Mouse (Mus musculus): ENCODE measurements at regions not wholly inside any gene's neighbourhood (a gene's known extent, or its start where the extent isn't known, plus 50 kb on each side); places are given as distances from the start of the nearest gene placed in this dataset.
A peak's percentile ranks its signal among the peaks of the same experiment; 100 is the strongest.

DNA sequence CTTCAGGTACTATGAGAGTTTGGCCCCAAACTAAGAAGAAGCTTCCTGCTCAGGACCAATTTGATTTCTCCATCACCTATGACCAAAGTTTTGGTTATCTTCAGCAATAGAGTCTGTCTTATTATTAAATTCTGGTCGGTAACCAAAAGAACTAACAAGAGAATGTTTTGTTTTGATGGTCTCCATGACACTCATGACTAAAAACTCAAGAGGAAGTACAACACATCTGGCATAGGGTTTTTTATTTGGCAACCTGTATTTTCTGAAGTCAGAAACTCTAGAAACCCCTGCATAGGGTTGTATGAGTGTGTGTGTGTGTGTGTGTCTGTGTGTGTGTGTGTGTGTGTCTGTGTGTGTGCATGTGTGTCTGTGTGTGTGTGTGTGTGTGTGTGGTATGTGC, 310.5 kb downstream of the Ptprc start:
- DNase-seq (ENCODE audit: low spot score in 2 of 2), result no peak

DNA sequence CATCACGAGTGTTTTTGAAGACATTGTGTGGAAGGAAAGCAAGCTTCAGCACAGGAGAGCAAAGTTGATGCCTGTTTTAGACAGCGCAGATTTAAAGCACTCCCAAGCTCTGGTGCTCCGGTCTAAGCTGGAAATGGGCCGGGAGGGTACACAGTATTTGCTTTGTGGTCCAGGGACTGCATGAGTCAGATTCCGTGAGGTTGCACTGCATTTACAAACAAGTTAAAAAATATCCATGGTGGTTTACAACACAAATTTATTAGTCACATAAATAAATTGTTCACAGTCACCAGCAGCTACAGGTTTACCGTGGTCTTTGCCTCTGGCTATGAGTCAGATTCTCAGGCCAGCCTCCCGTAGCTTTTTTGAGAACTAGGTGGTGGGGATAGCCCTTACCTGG, 312.0 kb downstream of the Ptprc start:
- no peak for DNase-seq (ENCODE audit: low spot score in 2 of 2)

DNA sequence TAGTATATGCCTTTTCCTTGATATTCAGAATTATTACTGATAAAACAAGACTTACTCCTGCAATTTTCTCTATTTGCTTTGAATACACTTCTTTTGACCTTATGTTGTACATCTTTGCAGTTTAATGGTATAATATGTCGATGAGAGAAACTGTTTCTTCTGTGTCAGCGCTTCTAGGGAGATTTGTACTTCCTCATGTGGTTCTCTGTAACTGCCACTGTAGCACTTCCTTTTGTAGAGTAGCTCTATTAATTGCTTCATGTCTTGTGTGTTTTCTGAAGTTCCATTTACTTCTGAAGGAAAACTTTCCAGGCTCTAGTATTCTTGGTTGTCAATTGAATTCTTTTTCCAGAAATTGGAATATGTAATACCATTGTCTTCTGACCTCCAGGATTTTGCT, 323.2 kb downstream of the Ptprc start:
- no peak for DNase-seq (ENCODE audit: low spot score in 2 of 2)

DNA sequence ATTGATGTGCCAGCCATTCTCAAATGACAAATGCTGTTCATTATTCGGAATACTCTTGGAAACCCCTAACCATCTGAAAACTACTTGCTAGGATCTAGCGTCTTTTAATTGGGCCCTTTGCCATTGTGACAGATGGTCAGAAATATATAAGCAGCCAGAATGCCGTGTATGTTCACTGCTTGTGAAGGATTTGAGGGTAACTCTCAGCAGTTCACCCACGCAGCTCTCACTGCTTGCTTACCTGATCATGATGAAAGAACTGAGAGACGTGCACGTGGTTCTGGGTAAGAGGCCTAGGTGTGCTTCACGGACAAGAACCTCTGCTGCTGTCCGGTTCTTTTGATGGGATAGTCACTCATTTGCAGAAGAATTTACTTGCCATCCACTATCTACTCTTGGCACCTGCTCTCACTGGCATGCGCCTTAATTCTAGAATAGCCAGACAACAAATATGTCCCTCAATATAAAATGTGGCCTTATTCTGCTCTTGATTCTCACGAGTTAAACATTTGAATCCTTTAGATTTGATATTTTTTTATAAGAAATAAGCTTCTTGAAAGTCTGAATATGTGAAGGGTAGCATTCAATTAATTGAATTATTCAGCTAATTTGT, 328.1 kb downstream of the Ptprc start:
- peak in 1 of 2 experiments; percentile 9 for DNase-seq (ENCODE audit: low spot score in 2 of 2)

DNA sequence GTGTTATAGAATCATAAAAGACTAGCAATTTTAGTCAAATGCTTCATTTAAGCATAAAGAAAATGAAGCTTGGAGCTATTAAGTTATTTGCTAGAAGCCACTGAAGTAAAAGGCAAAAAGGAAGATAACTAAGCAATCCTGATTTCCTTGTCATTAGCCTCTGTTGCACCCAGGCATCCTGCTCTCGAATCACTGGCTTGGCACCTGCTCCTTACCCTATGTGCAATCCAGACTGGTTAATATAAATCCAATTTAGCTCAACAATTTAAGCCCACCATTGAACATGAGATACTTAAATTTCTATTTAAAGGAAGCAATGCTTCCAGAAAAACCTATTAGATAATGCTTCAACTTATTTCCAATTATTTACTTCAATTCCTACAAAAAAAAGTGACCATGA, 328.7 kb downstream of the Ptprc start:
- no peak for DNase-seq (ENCODE audit: low spot score in 2 of 2)

DNA sequence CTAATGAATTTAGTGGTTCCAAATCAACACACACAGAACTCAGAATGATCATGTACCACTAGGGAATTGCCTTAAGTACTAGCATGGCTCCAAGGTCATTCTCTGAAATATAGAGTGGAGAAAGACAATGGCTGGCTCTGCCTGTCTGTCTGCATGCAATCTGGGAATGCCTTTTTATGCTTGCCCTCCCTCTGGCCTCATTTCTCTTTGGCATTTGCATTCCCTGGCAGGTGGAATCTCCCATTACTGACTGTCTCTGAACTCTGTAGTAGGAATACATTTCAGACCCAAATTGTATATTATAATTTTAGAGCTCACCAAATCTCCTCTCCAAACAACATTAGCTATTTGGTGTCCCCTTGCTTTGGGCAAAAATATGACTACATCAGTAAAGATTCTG, 335.0 kb downstream of the Ptprc start:
- DNase-seq (ENCODE audit: low spot score in 2 of 2), result no peak

DNA sequence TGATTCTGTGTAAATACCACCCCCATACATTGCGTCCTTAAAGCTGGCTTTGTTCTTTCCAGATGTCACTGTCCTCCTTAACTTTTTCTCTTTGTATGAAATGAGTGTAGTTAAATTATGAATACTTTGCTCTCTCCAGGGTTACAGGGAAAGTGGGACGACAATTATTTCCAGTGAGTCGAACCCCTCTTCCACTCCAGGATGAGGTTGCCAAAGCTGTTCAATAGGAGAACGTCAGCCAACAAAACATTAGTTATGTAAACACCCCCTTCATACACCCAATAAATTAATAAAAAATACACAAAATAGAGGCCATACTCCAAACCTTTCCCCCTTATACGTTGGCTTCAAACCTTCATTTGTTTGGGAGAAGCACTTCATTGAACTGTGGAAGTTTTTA, 335.8 kb downstream of the Ptprc start:
- DNase-seq (ENCODE audit: low spot score in 2 of 2), result no peak

DNA sequence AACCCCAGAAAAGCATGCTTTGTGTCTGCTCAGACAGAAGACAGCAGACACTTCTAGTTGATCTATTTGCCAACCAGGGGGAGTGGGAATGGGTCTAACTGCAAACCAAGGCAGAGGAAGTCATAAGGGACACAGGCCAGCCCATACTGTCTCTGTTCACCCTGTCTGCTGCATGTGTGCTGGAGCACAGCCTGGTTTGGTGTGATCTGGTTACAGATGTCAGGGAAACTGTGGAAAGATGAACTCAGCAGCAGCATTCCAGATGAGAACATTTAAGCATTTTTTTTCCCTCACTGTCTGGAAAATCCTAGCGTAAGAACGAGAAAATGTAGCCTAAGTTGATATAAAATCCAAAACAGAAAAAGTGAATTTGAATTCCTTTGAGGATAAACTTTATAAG, 336.2 kb downstream of the Ptprc start:
- DNase-seq (ENCODE audit: low spot score in 2 of 2), result no peak

DNA sequence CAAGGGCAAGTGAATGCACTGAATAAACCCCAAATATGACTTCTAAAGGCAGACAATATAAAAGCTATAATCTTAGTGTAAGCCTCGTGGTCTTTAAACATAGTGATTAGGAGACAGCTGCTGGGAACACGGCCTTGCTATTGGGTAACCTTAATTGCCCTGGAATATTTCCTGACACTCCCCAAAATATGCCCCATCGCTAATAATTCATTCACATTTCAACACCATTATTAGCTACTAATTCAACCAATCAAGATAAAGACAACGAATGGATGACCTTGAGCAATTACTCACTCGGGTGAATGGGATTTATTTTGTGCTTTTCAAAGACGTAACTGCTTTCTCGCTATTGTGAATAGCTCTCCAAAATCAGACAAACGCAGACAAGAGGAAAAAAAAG, 337.2 kb downstream of the Ptprc start:
- DNase-seq (ENCODE audit: low spot score in 2 of 2), result no peak

DNA sequence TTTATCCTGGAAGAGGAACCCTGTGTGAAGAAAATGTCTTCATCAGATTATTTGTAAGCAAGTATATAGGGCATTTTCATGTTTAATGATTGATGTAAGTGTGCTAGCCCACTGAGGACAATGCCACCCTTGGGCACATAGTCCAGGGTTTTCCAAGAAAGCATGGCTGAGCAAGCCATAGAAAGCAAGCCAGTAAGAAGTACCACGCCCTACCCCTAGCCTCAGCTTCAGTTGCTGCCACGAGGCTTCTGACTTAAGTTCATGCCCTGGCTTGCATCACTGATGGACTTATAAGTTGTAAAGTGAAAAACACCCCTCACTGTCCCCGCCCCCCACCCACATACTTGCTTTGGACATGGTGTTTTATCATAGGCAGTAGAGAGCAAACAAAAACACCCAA, 342.0 kb downstream of the Ptprc start:
- DNase-seq (ENCODE audit: low spot score in 2 of 2), result no peak

DNA sequence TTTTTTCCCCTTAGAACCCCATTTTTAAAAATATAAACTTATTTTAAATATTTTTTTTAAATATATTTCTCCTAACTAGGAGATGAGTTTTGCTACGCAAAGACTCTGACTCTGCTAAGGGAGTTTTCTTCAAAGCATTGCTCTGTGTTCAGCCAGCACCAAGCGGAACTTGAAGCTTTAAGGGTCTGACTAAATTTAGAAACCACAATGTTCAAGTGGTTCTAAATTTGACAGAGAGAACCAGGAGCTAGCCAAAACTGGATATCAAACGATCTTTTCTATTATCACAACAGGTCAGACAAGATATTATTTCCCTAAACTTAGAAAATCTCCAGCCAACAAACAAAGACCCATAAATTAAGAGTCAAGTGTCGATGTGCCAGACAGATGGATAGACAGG, 344.2 kb downstream of the Ptprc start:
- DNase-seq (ENCODE audit: low spot score in 2 of 2), result no peak

DNA sequence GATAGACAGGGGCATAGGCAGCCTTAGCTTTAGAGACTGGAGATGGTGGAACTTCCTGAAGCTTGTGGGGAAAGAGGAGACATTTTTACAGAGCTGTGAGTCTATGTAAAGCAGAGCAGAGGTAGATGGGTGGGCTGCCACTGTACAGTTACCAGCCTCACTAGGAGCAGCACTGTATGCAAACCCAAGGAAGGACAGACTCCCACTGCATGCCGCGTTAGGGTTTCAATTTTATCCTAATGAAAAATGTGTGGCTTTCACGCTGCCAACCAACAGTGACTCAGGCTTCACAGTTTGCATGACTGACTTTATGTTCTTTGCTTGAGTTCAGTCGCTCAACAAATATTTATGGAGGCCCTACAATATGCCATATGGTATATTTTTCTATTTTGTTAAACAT, 348.1 kb downstream of the Ptprc start:
- no peak for DNase-seq (ENCODE audit: low spot score in 2 of 2)

DNA sequence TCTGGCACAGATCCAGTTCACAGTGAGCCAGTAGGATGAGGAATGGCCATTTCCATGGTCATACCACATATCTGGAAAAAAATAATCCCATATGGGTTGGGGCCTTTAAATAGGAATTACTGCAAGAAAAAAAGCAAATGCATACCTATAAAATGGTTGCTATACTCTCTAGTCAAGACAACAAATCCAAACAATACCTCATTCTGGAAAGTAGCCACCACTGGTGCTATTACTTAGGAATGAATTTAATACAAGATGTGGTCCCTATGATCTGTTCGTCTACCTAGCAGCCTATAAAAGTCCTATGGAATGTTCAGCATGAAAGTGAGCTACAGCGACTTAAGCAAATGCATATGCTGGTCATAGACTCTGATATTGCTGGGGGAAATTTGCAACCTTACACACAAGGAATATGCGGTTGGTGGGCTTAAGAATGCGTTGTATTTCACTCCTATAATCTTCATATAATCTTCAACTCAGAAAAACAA, 360.1 kb downstream of the Ptprc start:
- no peak for DNase-seq (ENCODE audit: low spot score in 2 of 2)

DNA sequence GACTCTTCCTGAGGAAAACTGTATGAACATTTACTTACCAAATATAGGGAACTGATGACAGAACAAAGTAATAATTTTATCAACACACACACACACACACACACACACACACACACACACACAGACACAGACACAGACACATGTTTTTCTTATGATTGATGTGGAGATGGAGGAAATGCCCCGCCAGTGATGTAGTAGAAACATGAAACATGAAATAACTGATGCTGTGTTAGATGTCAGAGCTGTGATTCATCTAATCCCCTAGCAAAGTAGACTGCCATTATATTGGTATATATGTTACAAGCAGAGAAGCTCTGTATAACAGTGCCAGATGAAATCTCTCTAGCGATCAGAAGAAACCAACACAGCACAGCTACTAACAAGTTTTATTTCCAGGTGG, 361.0 kb downstream of the Ptprc start:
- no peak for DNase-seq (ENCODE audit: low spot score in 2 of 2)

DNA sequence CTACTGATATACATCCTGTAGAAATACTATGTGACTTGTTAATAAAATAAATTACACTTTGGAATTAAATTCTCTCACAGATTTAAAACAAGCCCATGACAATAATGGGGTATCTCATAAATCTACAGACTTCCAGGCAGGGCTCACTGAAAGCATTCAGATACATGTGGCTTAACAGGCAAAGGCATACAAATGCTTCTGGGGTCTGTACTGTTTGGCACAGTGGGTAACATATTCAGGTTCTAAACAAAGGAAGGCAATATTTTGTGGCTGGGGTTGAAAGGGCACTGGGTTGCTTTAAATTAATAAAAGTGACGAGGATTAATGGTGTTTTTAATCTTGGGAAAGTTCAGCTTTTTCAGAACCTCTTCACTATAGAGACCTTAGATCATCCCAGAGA, 361.8 kb downstream of the Ptprc start:
- no peak for DNase-seq (ENCODE audit: low spot score in 2 of 2)

DNA sequence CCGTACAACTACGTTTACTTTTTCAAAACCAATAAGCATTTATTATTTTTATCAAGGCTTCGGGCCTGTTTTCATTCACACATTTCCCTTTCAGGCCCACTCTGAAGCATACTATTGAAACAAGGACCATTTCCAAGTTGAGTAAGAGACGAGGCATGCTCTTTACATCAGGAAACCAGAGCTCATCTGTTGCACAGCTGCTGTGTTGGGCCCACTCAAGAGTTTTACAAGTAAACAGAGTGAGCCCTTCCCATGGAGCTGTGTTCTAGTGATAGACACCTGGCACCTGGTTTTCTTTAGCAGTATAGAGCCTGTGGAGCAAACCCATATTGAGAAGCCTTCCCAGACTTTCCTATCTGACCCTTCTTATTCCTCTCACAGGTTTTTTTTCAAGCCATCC, 363.5 kb downstream of the Ptprc start:
- DNase-seq (ENCODE audit: low spot score in 2 of 2), result no peak

DNA sequence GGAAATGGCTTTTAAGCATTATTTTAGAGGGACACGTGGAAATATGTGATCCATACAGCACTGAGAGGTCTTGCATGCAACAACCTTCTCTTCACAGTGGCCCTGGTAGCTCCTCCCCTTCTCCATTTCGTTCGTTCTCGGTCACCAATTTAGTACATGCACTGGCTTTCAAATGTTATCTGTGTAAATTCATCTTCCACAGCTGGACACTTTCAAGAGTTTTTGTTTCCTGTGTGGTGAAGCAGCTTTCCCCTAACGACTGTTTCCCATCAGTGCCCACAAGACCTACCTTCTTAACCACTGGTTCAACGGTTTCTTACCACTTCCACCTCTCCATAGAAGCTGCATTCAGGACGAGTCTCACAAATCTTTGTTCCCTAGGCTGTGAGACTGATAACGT, 368.8 kb downstream of the Ptprc start:
- DNase-seq (ENCODE audit: low spot score in 2 of 2), result no peak

DNA sequence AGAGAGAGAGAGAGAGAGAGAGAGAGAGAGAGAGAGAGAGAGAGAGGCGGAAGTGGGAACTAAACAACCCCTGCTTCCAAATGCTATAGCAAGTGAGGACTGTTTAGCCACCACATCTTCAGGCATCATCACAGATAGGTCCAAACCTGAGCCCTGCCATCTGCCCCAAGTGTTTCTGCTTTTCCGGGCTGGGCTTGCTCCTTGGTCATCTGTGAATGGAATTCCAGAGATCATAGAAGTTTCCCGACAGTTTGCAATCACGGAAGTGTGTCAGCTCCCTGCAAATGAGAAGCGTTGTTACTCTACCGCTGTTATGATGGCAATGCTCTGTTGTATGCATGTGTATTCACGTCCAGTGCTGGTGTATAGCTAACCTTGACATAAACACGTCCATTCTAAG, 369.3 kb downstream of the Ptprc start:
- DNase-seq (ENCODE audit: low spot score in 2 of 2), result no peak

DNA sequence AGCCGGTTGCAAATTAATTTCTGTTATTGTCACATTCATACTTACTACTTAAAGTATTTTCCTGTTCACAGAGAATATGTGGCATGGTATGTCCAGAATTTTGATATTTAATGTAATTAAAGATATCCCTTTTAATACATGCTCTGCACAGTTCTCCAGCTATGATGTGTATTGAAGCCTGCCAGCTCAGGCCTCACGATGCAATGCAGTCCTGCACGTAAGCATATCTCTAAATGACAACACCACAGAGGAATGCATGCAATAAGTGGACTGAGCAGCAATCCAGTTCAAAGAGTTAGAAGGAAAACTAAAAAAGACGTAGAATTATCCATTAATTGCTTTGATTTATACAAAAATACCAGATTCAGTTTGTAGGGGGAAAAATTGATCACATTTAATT, 373.4 kb downstream of the Ptprc start:
- DNase-seq (ENCODE audit: low spot score in 2 of 2), result no peak

DNA sequence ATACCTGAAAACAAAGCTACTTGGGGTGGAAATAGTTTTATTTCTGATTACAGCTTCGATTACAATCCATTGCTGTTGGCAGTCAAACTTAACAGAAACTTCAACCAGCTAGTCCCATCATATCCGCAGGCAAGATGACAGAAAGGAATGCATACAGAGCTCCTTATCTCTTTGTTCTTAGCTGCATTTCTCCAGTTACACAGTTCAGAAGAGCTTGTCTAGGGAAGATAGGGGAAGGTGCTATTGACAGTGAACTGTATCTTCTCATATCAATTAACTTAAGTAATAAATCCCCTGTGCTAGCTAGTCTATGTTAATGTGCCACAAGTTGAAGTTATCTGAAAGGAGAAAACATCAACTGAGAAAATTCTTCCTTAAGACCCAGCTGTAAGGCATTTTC, 374.8 kb downstream of the Ptprc start:
- no peak for DNase-seq (ENCODE audit: low spot score in 2 of 2)

DNA sequence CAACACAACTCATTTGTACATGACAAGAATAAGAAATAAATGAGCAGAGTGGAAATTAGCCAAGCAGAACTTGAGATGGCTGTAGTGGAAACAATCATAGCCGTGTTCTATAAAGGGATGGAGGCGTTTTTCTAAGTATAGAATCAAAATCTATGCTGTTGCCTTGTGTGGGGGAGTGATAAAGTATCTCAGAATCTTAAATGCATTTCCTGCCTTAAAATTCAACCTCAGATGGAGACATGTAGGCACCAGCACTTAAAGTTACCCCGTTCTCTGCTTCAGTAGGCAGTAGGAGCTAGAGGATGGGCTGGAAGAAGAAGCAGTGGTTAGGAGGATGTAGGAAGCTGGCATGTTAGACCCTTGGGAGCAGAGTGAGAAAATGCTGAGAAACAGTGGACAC, 386.7 kb downstream of the Ptprc start:
- DNase-seq (ENCODE audit: low spot score in 2 of 2), result no peak

DNA sequence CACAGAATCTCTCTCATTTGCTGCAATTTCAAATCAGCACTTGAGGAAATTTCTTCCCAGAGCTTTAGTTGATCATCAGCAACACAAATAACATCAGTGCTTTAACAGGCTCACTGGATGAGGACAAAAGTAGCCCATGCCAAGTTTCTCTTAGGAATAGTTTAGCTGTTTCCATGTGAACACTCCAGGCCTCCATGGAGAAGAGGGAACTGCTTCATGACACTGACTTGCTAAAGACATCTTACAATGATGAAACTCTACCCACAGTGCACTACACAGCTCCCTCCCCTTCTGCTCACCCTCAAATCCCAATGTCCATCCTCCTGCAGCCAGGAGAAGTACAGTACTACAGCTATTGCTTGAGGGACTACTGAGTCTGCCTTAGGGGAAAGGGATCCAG, 388.9 kb downstream of the Ptprc start:
- DNase-seq (ENCODE audit: low spot score in 2 of 2), result no peak

DNA sequence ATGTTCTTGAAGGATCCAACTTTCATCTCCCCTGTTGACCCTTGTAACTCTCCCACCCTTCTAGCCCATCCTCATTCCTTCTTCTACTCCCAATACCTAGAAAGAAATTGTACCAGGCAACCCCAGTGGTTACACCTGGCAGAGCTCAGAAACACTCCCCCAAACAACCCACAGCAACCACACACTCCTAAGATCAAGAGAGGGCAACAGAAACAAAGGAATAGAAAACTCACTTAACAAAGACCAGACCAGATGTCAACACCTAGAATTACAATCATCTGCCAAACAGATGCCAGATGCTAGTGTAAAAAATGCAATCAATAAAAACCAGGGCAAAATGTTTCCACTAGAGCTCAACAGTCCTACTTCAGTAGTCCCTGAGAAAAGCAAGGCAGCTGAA, 400.9 kb downstream of the Ptprc start:
- DNase-seq (ENCODE audit: low spot score in 2 of 2), result no peak

DNA sequence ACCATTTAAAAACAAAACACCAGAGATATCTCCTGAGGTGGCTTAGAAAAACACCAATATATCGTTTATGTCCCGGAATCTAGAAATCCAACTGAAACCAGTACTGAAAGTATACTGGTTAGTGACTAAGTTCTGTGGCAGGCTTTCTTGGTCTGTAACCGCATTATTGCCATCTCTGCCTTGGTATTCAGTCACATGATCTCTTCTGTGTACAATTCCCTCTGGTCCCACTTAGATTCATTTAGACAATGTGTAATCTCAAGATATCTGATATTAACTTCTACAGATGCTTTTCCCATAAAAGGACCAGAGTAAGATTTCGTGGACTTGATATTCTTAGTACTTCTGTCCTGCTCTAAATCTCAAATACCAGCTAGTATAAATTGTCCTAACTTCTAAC, 414.7 kb downstream of the Ptprc start:
- no peak for DNase-seq (ENCODE audit: low spot score in 2 of 2)
